ENCODE assay signal across 14 mouse cellular contexts in the genomic region with DNA sequence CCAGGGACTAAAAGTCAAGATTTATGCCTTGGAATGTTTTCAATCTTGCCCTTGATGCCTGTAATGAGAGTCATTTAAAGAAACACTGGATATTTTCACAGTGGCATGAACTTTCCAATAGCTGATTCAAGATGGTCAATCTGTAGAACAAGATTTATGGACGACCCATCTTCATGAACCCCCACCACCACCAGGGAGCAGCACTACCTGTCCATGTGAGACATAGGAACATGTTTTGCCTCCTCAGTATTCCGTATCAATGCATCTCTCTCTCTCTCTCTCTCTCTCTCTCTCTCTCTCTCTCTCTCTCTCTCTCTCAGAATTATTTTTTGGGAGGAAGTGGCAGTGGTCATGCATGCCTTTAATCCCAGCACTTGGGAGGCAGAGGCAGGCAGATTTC. TPM values are rescaled to one million over a fixed set of nuclear protein-coding genes. Genes with fewer than 3 reads are reported as not detected.
DNase-seq lines count a peak whose midpoint lies in the region; ATAC-seq and TF ChIP-seq lines count a peak whose summit lies in the region.
"Had no signal": no experiment of that assay in that cellular context is flagged by ENCODE, and none has a peak within 500 bp of the region (broad histone marks: within the 10 kb centered on the region; RNA-seq: fewer than 3 reads in every experiment).

No protein-coding gene starts in this region.

- dilution Hi-C loops in CH12.LX (cut with MboI; ENCODE audit: extremely low pct_ligation_motif_present, extremely low pct_unique_long_range_greater_than_20kb, low sequenced_read_pairs) = no loop called here

- peak in 1 of 2 experiments; percentile 56; a peak in 2 of 4 replicates for TF ChIP-seq CTCF in CH12.LX (conservative IDR thresholded peaks at IDR 0.05 in 1 of 2, IDR thresholded peaks at IDR 0.05 in 1 of 2; ENCODE audit: low read depth in 2 of 2, low read length in 2 of 2)
- TF ChIP-seq CTCF in liver, embryonic 14.5 days (IDR thresholded peaks at IDR 0.05; ENCODE audit: low read depth) = peak; percentile 61

- no peak overlapping the region for H3K4me3 ChIP-seq in CH12.LX (replicated peaks in 1 of 3; ENCODE audit: low read depth in 2 of 3, low read length in 2 of 3, poor library complexity in 1 of 3)
- H3K4me3 ChIP-seq in liver, embryonic 14.5 days (ENCODE audit: insufficient read depth in 1 of 2, low read depth in 2 of 2, low read length in 2 of 2) = no peak overlapping the region
- H3K4me3 ChIP-seq: limb, embryonic 13.5 days; midbrain, embryonic 10.5 days; neural tube, embryonic 12.5 days had no signal

- intact Hi-C loops in left cerebral cortex, postnatal 4 days (cut with DNase I) = no loop called here
- intact Hi-C loops in gastrocnemius, postnatal 14 days (cut with DNase I; ENCODE audit: low total_unique reads) = no loop called here

- DNase-seq in CD4-positive, CD25-positive, alpha-beta regulatory T cell, adult 2 months (ENCODE audit: low read depth, low spot score) = peak; percentile 60
- peak; percentile 8 for DNase-seq in left cerebral cortex, postnatal 4 days
- no peak for DNase-seq in left cerebral cortex, adult 18-20 months (ENCODE audit: low spot score in 2 of 2)
- DNase-seq in CH12.LX (ENCODE audit: extremely low read depth) = no peak
- no peak for DNase-seq in liver, embryonic 14.5 days (ENCODE audit: low read depth in 3 of 3, low spot score in 3 of 3)
- DNase-seq in urinary bladder, postnatal 10 days (ENCODE audit: low spot score) = no peak
- no peak for DNase-seq in gastrocnemius, postnatal 14 days
- DNase-seq: kidney, adult 18-20 months; layer of hippocampus, adult 9-11 months; retina, postnatal 1 day had no signal

- WGBS in liver, embryonic 14.5 days (ENCODE audit: insufficient replicate concordance) = 50% methylated on average over 2 of the region's 2 CpGs

- no peak for TF ChIP-seq POLR2A in CH12.LX (IDR thresholded peaks at IDR 0.05; ENCODE audit: low read depth, low read length)

- H3K27me3 ChIP-seq in CH12.LX (replicated peaks) = no peaks in the 10 kb centered on the region
- H3K27me3 ChIP-seq in liver, embryonic 14.5 days (ENCODE audit: control insufficient read depth, insufficient read depth, low read length) = no peaks in the 10 kb centered on the region
- H3K27me3 ChIP-seq: limb, embryonic 13.5 days; neural tube, embryonic 12.5 days had no signal

- H3K9ac ChIP-seq in CH12.LX (ENCODE audit: insufficient read depth, low read depth) = no peak overlapping the region
- no peak overlapping the region for H3K9ac ChIP-seq in liver, embryonic 14.5 days (replicated peaks)
- H3K9ac ChIP-seq: limb, embryonic 13.5 days; neural tube, embryonic 12.5 days had no signal

- in situ Hi-C loops in CH12.LX (cut with MboI; ENCODE audit: low pct_ligation_motif_present, low pct_unique_long_range_greater_than_20kb, low sequenced_read_pairs) = no loop called here

- no peaks in the 10 kb centered on the region for H3K9me3 ChIP-seq in CH12.LX (replicated peaks; ENCODE audit: low read length)
- no peaks in the 10 kb centered on the region for H3K9me3 ChIP-seq in liver, embryonic 14.5 days (ENCODE audit: control insufficient read depth, low read length)
- H3K9me3 ChIP-seq: limb, embryonic 13.5 days; midbrain, embryonic 10.5 days; neural tube, embryonic 12.5 days had no signal

- no peaks in the 10 kb centered on the region for H3K36me3 ChIP-seq in CH12.LX (replicated peaks in 1 of 2; ENCODE audit: control insufficient read depth in 1 of 2, insufficient read depth in 1 of 2, low read length in 1 of 2)
- no peaks in the 10 kb centered on the region for H3K36me3 ChIP-seq in liver, embryonic 14.5 days (replicated peaks; ENCODE audit: control insufficient read depth, insufficient read depth, low read depth)
- H3K36me3 ChIP-seq: limb, embryonic 13.5 days; midbrain, embryonic 10.5 days; neural tube, embryonic 12.5 days had no signal

- no peak for ATAC-seq in CD4-positive, CD25-positive, alpha-beta regulatory T cell, adult 4 months
- ATAC-seq in liver, embryonic 14.5 days (ENCODE audit: insufficient read depth) = no peak

- H3K4me2 ChIP-seq in CH12.LX (ENCODE audit: insufficient read depth, low read depth, poor library complexity, severe bottlenecking) = no peak overlapping the region
- H3K4me2 ChIP-seq in liver, embryonic 14.5 days (ENCODE audit: low read depth) = no peak overlapping the region
- H3K4me2 ChIP-seq: limb, embryonic 13.5 days; neural tube, embryonic 12.5 days had no signal

- peak; percentile 30 for TF ChIP-seq RAD21 in CH12.LX (IDR thresholded peaks at IDR 0.05; ENCODE audit: low read depth, low read length)

- TF ChIP-seq EP300 in CH12.LX (IDR thresholded peaks at IDR 0.05; ENCODE audit: low read length) = no peak
- no peak for TF ChIP-seq EP300 in liver, embryonic 14.5 days (IDR thresholded peaks at IDR 0.05; ENCODE audit: low read depth)

- H3K27ac ChIP-seq in CH12.LX (ENCODE audit: insufficient read depth, low read depth) = no peak overlapping the region
- no peak overlapping the region for H3K27ac ChIP-seq in liver, embryonic 14.5 days
- H3K27ac ChIP-seq: limb, embryonic 13.5 days; midbrain, embryonic 10.5 days; neural tube, embryonic 12.5 days had no signal

- peaks cover 0 to 3% of the 10 kb centered on the region in 2 experiments; a peak in 1 of 4 replicates for H3K4me1 ChIP-seq in CH12.LX (ENCODE audit: control insufficient read depth in 1 of 2, insufficient read depth in 2 of 2)
- H3K4me1 ChIP-seq in liver, embryonic 14.5 days (replicated peaks; ENCODE audit: control insufficient read depth in 2 of 2, insufficient read depth in 2 of 2, low read length in 1 of 2) = peaks cover 0 to 5% of the 10 kb centered on the region in 2 experiments; a peak in 1 of 4 replicates
- H3K4me1 ChIP-seq: limb, embryonic 13.5 days; neural tube, embryonic 12.5 days had no signal

- H3K79me2 ChIP-seq in CH12.LX (replicated peaks; ENCODE audit: control insufficient read depth, extremely low read depth, insufficient read depth, poor library complexity, severe bottlenecking) = no peaks in the 10 kb centered on the region

TF ChIP-seq in CH12.LX, 34 proteins besides CTCF, POLR2A, EP300 and RAD21:
- TF ChIP-seq SMC3 (IDR thresholded peaks at IDR 0.05; ENCODE audit: low read depth, low read length) (peak; percentile 52), MXI1 (IDR thresholded peaks at IDR 0.05; ENCODE audit: low read depth, low read length) (no peak)

RNA-seq across cellular contexts. Expression of gene Gab3, which starts 2.9 kb away (rescaled TPM):
- 10 to 100 TPM; 16.2 to 18.3 TPM for polyA plus RNA-seq in CD4-positive, CD25-positive, alpha-beta regulatory T cell, adult 4 months (2017; shearing (Covaris generic))
- total RNA-seq in left cerebral cortex, postnatal 4 days (2021) = 1 to 10 TPM; 1.7 to 2.1 TPM
- 1 to 10 TPM; 1.8 to 2.1 TPM for total RNA-seq in left cerebral cortex, adult 18-20 months (2021)
- 0.17 and 0.21 TPM in 2 replicates for total RNA-seq in CH12.LX (2012; rRNA removed)
- total RNA-seq in CH12.LX (2014; rRNA removed) = 0.27 and 0.42 TPM in 2 replicates
- 0.37 and 0.64 TPM in 2 replicates for polyA plus RNA-seq in CH12.LX (2012; ENCODE audit: insufficient read length, low read depth)
- 0.57 and 0.63 TPM in 2 replicates for polyA plus RNA-seq in liver, embryonic 14.5 days (2012; rRNA removed)
- 0.56 and 0.69 TPM in 2 replicates for polyA plus RNA-seq in liver, embryonic 14.5 days (2014; fragmentation: Nextera tagmentation; extraction: Ambion mirVana)
- 1 to 10 TPM; 1.3 to 1.7 TPM for total RNA-seq in gastrocnemius, postnatal 14 days (2021)

RNA-seq across cellular contexts. Expression of gene Dkc1, which starts 13.3 kb away (rescaled TPM):
- polyA plus RNA-seq in CD4-positive, CD25-positive, alpha-beta regulatory T cell, adult 4 months (2017; shearing (Covaris generic)) = 100 to 1,000 TPM; 140 to 147 TPM
- 10 to 100 TPM; 29.8 to 32.8 TPM for total RNA-seq in left cerebral cortex, postnatal 4 days (2021)
- total RNA-seq in left cerebral cortex, adult 18-20 months (2021) = 10 to 100 TPM; 34.1 to 40.0 TPM
- total RNA-seq in CH12.LX (2012; rRNA removed) = 110 and 152 TPM in 2 replicates
- 260 and 294 TPM in 2 replicates for total RNA-seq in CH12.LX (2014; rRNA removed)
- 273 and 427 TPM in 2 replicates for polyA plus RNA-seq in CH12.LX (2012; ENCODE audit: insufficient read length, low read depth)
- 31.9 and 48.1 TPM in 2 replicates for polyA plus RNA-seq in liver, embryonic 14.5 days (2012; rRNA removed)
- 69.3 and 82.8 TPM in 2 replicates for polyA plus RNA-seq in liver, embryonic 14.5 days (2014; fragmentation: Nextera tagmentation; extraction: Ambion mirVana)
- 10 to 100 TPM; 25.4 to 31.2 TPM for total RNA-seq in gastrocnemius, postnatal 14 days (2021)

RNA-seq across cellular contexts. Expression of gene Mpp1, which starts 48.5 kb away (rescaled TPM):
- 100 to 1,000 TPM; 107 to 132 TPM for polyA plus RNA-seq in CD4-positive, CD25-positive, alpha-beta regulatory T cell, adult 4 months (2017; shearing (Covaris generic))
- total RNA-seq in left cerebral cortex, postnatal 4 days (2021) = 10 to 100 TPM; 19.1 TPM
- 10 to 100 TPM; 39.1 to 39.5 TPM for total RNA-seq in left cerebral cortex, adult 18-20 months (2021)
- 19.9 and 22.2 TPM in 2 replicates for total RNA-seq in CH12.LX (2012; rRNA removed)
- total RNA-seq in CH12.LX (2014; rRNA removed) = 10.8 and 13.0 TPM in 2 replicates
- polyA plus RNA-seq in CH12.LX (2012; ENCODE audit: insufficient read length, low read depth) = 30.0 and 34.8 TPM in 2 replicates
- polyA plus RNA-seq in liver, embryonic 14.5 days (2012; rRNA removed) = 44.1 and 63.9 TPM in 2 replicates
- polyA plus RNA-seq in liver, embryonic 14.5 days (2014; fragmentation: Nextera tagmentation; extraction: Ambion mirVana) = 90.4 and 97.8 TPM in 2 replicates
- 10 to 100 TPM; 20.6 to 21.7 TPM for total RNA-seq in gastrocnemius, postnatal 14 days (2021)

Comparison
In these comparisons a context has a peak if more than half of its experiments do, and no peak if none do; other contexts are left out.
1. DNase-seq: peak in CD4-positive, CD25-positive, alpha-beta regulatory T cell, adult 2 months (single experiment) and left cerebral cortex, postnatal 4 days (single experiment); none in left cerebral cortex, adult 18-20 months (0 of 2), CH12.LX (single experiment), liver, embryonic 14.5 days (0 of 3), urinary bladder, postnatal 10 days (single experiment) and gastrocnemius, postnatal 14 days (single experiment).